Mouse (Mus musculus) spleen, postnatal 4 days (tissue): ENCODE measurements around the gene Gjb5.

Experiments
- DNase-seq, 2 experiments: peaks; one replicate each; pipeline ENCODE4 v3.0.0; 2022; ENCODE audit warnings: low spot score in 2 of 2

The Gjb5 gene

GRCm38 (mm10) chr4:127358018-127358417 is at the start of gene Gjb5:
Gene Gjb5, minus strand, starts transcription at chr4:127358181.
- no peak for DNase-seq

GRCm38 (mm10) chr4:127402614-127403013 is 44.6 kb upstream of the Gjb5 start:
- DNase-seq, result no peak

- no peak for DNase-seq
Observed at GRCm38 (mm10) chr4:127402166-127402565, 44.2 kb upstream of the Gjb5 start.

GRCm38 (mm10) chr4:127400165-127401145 is 42.5 kb upstream of the Gjb5 start:
- DNase-seq, result no peak

GRCm38 (mm10) chr4:127395591-127395990 is 37.6 kb upstream of the Gjb5 start:
- DNase-seq, result no peak

GRCm38 (mm10) chr4:127389645-127390044 is 31.7 kb upstream of the Gjb5 start:
- DNase-seq, result no peak

GRCm38 (mm10) chr4:127377344-127377743 is 19.4 kb upstream of the Gjb5 start:
- DNase-seq, result no peak

- no peak for DNase-seq
Observed at GRCm38 (mm10) chr4:127375541-127376177, 17.7 kb upstream of the Gjb5 start.

GRCm38 (mm10) chr4:127374645-127375044 is 16.7 kb upstream of the Gjb5 start:
- no peak for DNase-seq

GRCm38 (mm10) chr4:127373491-127373890 is 15.5 kb upstream of the Gjb5 start:
- DNase-seq, result no peak

GRCm38 (mm10) chr4:127371546-127371945 is 13.6 kb upstream of the Gjb5 start:
- DNase-seq, result no peak

- no peak for DNase-seq
Observed at GRCm38 (mm10) chr4:127370447-127370846, 12.5 kb upstream of the Gjb5 start.

GRCm38 (mm10) chr4:127368379-127368973 is 10.5 kb upstream of the Gjb5 start:
- peak; percentile 25 to 72 for DNase-seq

- DNase-seq, result no peak
Observed at GRCm38 (mm10) chr4:127365834-127366233, 7.9 kb upstream of the Gjb5 start.

GRCm38 (mm10) chr4:127365433-127365832 is 7.5 kb upstream of the Gjb5 start:
- no peak for DNase-seq

- DNase-seq, result no peak
Observed at GRCm38 (mm10) chr4:127364431-127364830, 6.5 kb upstream of the Gjb5 start.

- no peak for DNase-seq
Observed at GRCm38 (mm10) chr4:127363331-127363730, 5.3 kb upstream of the Gjb5 start.

GRCm38 (mm10) chr4:127362520-127362919 is 4.5 kb upstream of the Gjb5 start:
- DNase-seq, result no peak

GRCm38 (mm10) chr4:127354506-127355485 is 3.2 kb downstream of the Gjb5 start:
- DNase-seq, result no peak

- no peak for DNase-seq
Observed at GRCm38 (mm10) chr4:127353951-127354438, 4.0 kb downstream of the Gjb5 start, which contains the start of gene Gjb4. Gene Gjb4, minus strand, starts transcription at chr4:127354081.

GRCm38 (mm10) chr4:127352594-127352993 is 5.4 kb downstream of the Gjb5 start:
- DNase-seq, result no peak
